Mouse (Mus musculus): ENCODE data around the gene Reep6.
"Not testable (repeated sequence)": the region's sequence is repeated elsewhere in the genome, so short reads cannot be mapped to it uniquely, and the experiment has no call there.

The Reep6 gene

GRCm38 (mm10) chr10:80330084-80330483 is 331 bp downstream of the Reep6 start:
- DNase-seq (ENCODE audit: low spot score in 2 of 2) = no peak

- no peak for DNase-seq (ENCODE audit: low spot score in 2 of 2)
Observed at GRCm38 (mm10) chr10:80330888-80331287, 1.1 kb downstream of the Reep6 start.

- DNase-seq (ENCODE audit: low spot score in 2 of 2) = no peak
Observed at GRCm38 (mm10) chr10:80331636-80332524, 2.1 kb downstream of the Reep6 start.

- DNase-seq (ENCODE audit: low spot score in 2 of 2) = no peak
Observed at GRCm38 (mm10) chr10:80332525-80332989, 2.8 kb downstream of the Reep6 start.

- DNase-seq (ENCODE audit: low spot score in 2 of 2) = no peak
Observed at GRCm38 (mm10) chr10:80336263-80336662, 6.5 kb downstream of the Reep6 start.

GRCm38 (mm10) chr10:80339941-80340750 is 10.4 kb downstream of the Reep6 start:
- DNase-seq (ENCODE audit: low spot score in 2 of 2) = peak; percentile 72 to 89

GRCm38 (mm10) chr10:80341026-80341425 is 11.3 kb downstream of the Reep6 start:
- DNase-seq (ENCODE audit: low spot score in 2 of 2) = no peak

- no peak for DNase-seq (ENCODE audit: low spot score in 2 of 2)
Observed at GRCm38 (mm10) chr10:80341491-80342304, 11.9 kb downstream of the Reep6 start.

GRCm38 (mm10) chr10:80342305-80342748 is 12.6 kb downstream of the Reep6 start:
- DNase-seq (ENCODE audit: low spot score in 2 of 2) = no peak

GRCm38 (mm10) chr10:80342749-80343424 is 13.1 kb downstream of the Reep6 start:
- DNase-seq (ENCODE audit: low spot score in 2 of 2) = peak in 1 of 2 experiments; percentile 51

- DNase-seq (ENCODE audit: low spot score in 2 of 2) = no peak
Observed at GRCm38 (mm10) chr10:80343425-80343895, 13.7 kb downstream of the Reep6 start.

GRCm38 (mm10) chr10:80344131-80344661 is 14.4 kb downstream of the Reep6 start:
- DNase-seq (ENCODE audit: low spot score in 2 of 2) = no peak

GRCm38 (mm10) chr10:80345122-80345521 is 15.4 kb downstream of the Reep6 start:
- DNase-seq (ENCODE audit: low spot score in 2 of 2) = no peak

- not testable (repeated sequence) for DNase-seq (ENCODE audit: low spot score in 2 of 2)
Observed at GRCm38 (mm10) chr10:80345929-80346328, 16.2 kb downstream of the Reep6 start.

- DNase-seq (ENCODE audit: low spot score in 2 of 2) = no peak
Observed at GRCm38 (mm10) chr10:80347514-80347967, 17.8 kb downstream of the Reep6 start.

- DNase-seq (ENCODE audit: low spot score in 2 of 2) = peak; percentile 72 to 73
Observed at GRCm38 (mm10) chr10:80348244-80348781, 18.6 kb downstream of the Reep6 start, which contains the start of gene Adamtsl5. Gene Adamtsl5 (minus strand): TSS chr10:80348412.

GRCm38 (mm10) chr10:80348981-80349380 is 19.2 kb downstream of the Reep6 start:
- DNase-seq (ENCODE audit: low spot score in 2 of 2) = peak in 1 of 2 experiments; percentile 65

GRCm38 (mm10) chr10:80350292-80350691 is 20.5 kb downstream of the Reep6 start:
- DNase-seq (ENCODE audit: low spot score in 2 of 2) = peak; percentile 77 to 90

- DNase-seq (ENCODE audit: low spot score in 2 of 2) = no peak
Observed at GRCm38 (mm10) chr10:80351896-80352295, 22.1 kb downstream of the Reep6 start.

GRCm38 (mm10) chr10:80352727-80353126 is 23.0 kb downstream of the Reep6 start:
- no peak for DNase-seq (ENCODE audit: low spot score in 2 of 2)
